Mouse (Mus musculus): ENCODE measurements around the gene Clcn1. TPM values are rescaled to one million over a fixed set of nuclear protein-coding genes. Genes with fewer than 3 reads are reported as not detected.

The Clcn1 gene
- polyA plus RNA-seq (2015; fragmentation: Nextera tagmentation; extraction: Ambion mirVana) = not detected in 2 replicates

DNA sequence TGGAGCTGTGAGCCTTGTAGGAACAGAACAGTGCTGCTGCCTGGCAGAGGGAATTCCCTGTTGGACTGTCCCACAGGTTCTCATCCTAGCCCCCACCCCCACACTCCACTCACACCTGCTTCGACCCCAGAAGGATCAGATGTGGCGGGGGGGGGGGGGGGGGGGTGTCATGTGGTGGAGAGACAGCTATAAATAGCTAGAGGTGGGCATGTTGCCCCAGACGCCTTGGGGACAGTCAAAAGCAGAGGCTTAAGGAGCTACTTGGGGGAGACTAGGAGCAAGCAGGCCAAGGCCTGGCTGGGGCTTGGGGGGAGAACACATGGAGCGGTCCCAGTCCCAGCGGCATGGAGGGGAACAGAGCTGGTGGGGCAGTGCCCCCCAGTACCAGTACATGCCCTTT lies at the start of gene Clcn1:
TSS of gene Clcn1 (plus strand) at position 238 of the 400 bp plus-strand sequence.

GRCm38 (mm10) chr6:42245711-42246353 lies 40.7 kb upstream of the Clcn1 start, which contains the start of gene Gstk1:
TSS of gene Gstk1 (plus strand) at chr6:42245935.

GRCm38 (mm10) chr6:42261524-42262170 lies 24.8 kb upstream of the Clcn1 start, which contains the start of gene Tmem139:
TSS of gene Tmem139 (plus strand) at chr6:42261970.

GRCm38 (mm10) chr6:42264626-42265312 lies 21.7 kb upstream of the Clcn1 start, which contains the start of gene Casp2:
TSS of gene Casp2 (plus strand) at chr6:42264985.

GRCm38 (mm10) chr6:42324482-42325267 lies 38.2 kb downstream of the Clcn1 start, which contains the start of gene Fam131b:
TSS of gene Fam131b (minus strand) at chr6:42324643.

GRCm38 (mm10) chr6:42349426-42350020 lies 63.0 kb downstream of the Clcn1 start, which contains the start of gene Zyx:
TSS of gene Zyx (plus strand) at chr6:42349630.

Other genes starting within 250 kb of the Clcn1 start
- not detected in 2 replicates for gene Sva, start 248.3 kb upstream of the Clcn1 start, polyA plus RNA-seq (2015; fragmentation: Nextera tagmentation; extraction: Ambion mirVana)
- not detected in 2 replicates for gene Tas2r139, start 145.7 kb upstream of the Clcn1 start, polyA plus RNA-seq (2015; fragmentation: Nextera tagmentation; extraction: Ambion mirVana)
- not detected in 2 replicates for gene Tas2r144, start 71.4 kb upstream of the Clcn1 start, polyA plus RNA-seq (2015; fragmentation: Nextera tagmentation; extraction: Ambion mirVana)
- gene Gstk1, start 40.8 kb upstream of the Clcn1 start, polyA plus RNA-seq (2015; fragmentation: Nextera tagmentation; extraction: Ambion mirVana) = 12.8 and 13.9 TPM in 2 replicates
- 1.3 and 1.8 TPM in 2 replicates for gene Tmem139, start 24.7 kb upstream of the Clcn1 start, polyA plus RNA-seq (2015; fragmentation: Nextera tagmentation; extraction: Ambion mirVana)
- 16.1 and 16.6 TPM in 2 replicates for gene Casp2, start 21.7 kb upstream of the Clcn1 start, polyA plus RNA-seq (2015; fragmentation: Nextera tagmentation; extraction: Ambion mirVana)
- gene Fam131b, start 38.0 kb downstream of the Clcn1 start, polyA plus RNA-seq (2015; fragmentation: Nextera tagmentation; extraction: Ambion mirVana) = 0.08 and 0.11 TPM in 2 replicates
- 195 and 229 TPM in 2 replicates for gene Zyx, start 62.9 kb downstream of the Clcn1 start, polyA plus RNA-seq (2015; fragmentation: Nextera tagmentation; extraction: Ambion mirVana)
- gene Epha1, start 86.6 kb downstream of the Clcn1 start, polyA plus RNA-seq (2015; fragmentation: Nextera tagmentation; extraction: Ambion mirVana) = 11.4 and 12.5 TPM in 2 replicates
- not detected in 2 replicates for gene Tas2r143, start 113.6 kb downstream of the Clcn1 start, polyA plus RNA-seq (2015; fragmentation: Nextera tagmentation; extraction: Ambion mirVana)
- gene Tas2r135, start 118.7 kb downstream of the Clcn1 start, polyA plus RNA-seq (2015; fragmentation: Nextera tagmentation; extraction: Ambion mirVana) = not detected in 2 replicates
- not detected in 2 replicates for gene Tas2r126, start 147.8 kb downstream of the Clcn1 start, polyA plus RNA-seq (2015; fragmentation: Nextera tagmentation; extraction: Ambion mirVana)
- 0.07 TPM in 1 of 2 replicates, not detected in the other for gene Olfr458, start 178.5 kb downstream of the Clcn1 start, polyA plus RNA-seq (2015; fragmentation: Nextera tagmentation; extraction: Ambion mirVana)
- 0.05 TPM in 1 of 2 replicates, not detected in the other for gene Olfr457, start 189.7 kb downstream of the Clcn1 start, polyA plus RNA-seq (2015; fragmentation: Nextera tagmentation; extraction: Ambion mirVana)
- 0.12 TPM in 1 of 2 replicates, not detected in the other for gene Olfr456, start 200.5 kb downstream of the Clcn1 start, polyA plus RNA-seq (2015; fragmentation: Nextera tagmentation; extraction: Ambion mirVana)